Mouse (Mus musculus): Measurements from ENCODE around the gene Atp5d. TPM values are rescaled to one million over a fixed set of nuclear protein-coding genes. Genes with fewer than 3 reads are reported as not detected.

The Atp5d gene
- 484 and 504 TPM in 2 replicates for polyA plus RNA-seq (2016; fragmentation: Nextera tagmentation; extraction: Ambion mirVana)

- peaks cover 70% of the 10 kb centered on the region for H3K4me1 ChIP-seq (replicated peaks)
- H3K27ac ChIP-seq, result peak within 1 kb of the TSS; percentile 93
- peak within 1 kb of the TSS; percentile 84 for H3K4me3 ChIP-seq
- under 1% methylated on average over 85 of the region's 94 CpGs for WGBS
- H3K9me3 ChIP-seq, result no peaks in the 10 kb centered on the region
- peaks cover 34% of the 10 kb centered on the region for H3K36me3 ChIP-seq
- peak; percentile 60 for DNase-seq (ENCODE audit: low spot score)
- H3K27me3 ChIP-seq (ENCODE audit: insufficient read depth, poor library complexity, severe bottlenecking), result peaks cover 60% of the 10 kb centered on the region
Observed at GRCm38 (mm10) chr10:80138553-80139438, at the start of gene Atp5d. TSS of gene Atp5d (plus strand) at chr10:80138632.

- no peak for DNase-seq (ENCODE audit: low spot score)
- Histone ChIP-seq H3K9me3 (no peaks in the 10 kb centered on the region), H3K36me3 (peaks cover 27% of the 10 kb centered on the region), H3K27me3 (ENCODE audit: insufficient read depth, poor library complexity, severe bottlenecking) (no peaks in the 10 kb centered on the region), H3K4me1 (replicated peaks) (peaks cover 8% of the 10 kb centered on the region), H3K27ac (peak overlapping the region; percentile 63; the same call in 1 of the 2 replicates), H3K4me3 (no peak overlapping the region)
- 55% methylated on average over 4 of the region's 4 CpGs for WGBS
Observed at GRCm38 (mm10) chr10:80089146-80089545, 49.3 kb upstream of the Atp5d start.

- H3K4me3 ChIP-seq, result no peak overlapping the region
- H3K27ac ChIP-seq, result peak overlapping the region; percentile 1; the same call in 1 of the 2 replicates
- WGBS, result 90% methylated on average over 6 of the region's 6 CpGs
Observed at GRCm38 (mm10) chr10:80091527-80091926, 46.9 kb upstream of the Atp5d start.

DNA sequence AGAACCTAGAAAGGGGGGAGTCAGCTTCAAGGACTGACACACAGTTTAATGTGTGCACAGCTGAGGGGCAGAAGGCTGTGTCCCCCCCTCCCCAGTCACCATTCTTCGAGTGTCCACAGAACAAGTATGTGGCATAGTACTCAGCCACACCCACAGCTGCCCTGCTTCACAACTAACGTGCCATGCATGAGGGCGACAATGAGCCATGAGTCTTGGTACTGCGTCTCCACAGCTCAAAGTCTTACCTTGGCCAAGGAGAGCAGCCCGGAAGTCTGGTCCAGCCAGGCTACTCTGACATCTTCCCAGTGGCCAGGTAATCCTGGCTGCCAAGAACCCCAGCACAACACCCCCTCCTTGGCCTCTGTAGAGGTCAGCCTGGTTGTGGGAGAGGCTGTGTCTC, 45.7 kb upstream of the Atp5d start:
- Histone ChIP-seq H3K9me3 (no peaks in the 10 kb centered on the region), H3K4me3 (no peak overlapping the region)
- 87% methylated on average over 5 of the region's 5 CpGs for WGBS

More at GRCm38 (mm10) chr10:80091527-80091926, 46.9 kb upstream of the Atp5d start:
- peaks cover 29% of the 10 kb centered on the region for H3K4me1 ChIP-seq (replicated peaks)
- H3K36me3 ChIP-seq, result peaks cover 7% of the 10 kb centered on the region; the same call in 1 of the 2 replicates
- no peaks in the 10 kb centered on the region for H3K27me3 ChIP-seq (ENCODE audit: insufficient read depth, poor library complexity, severe bottlenecking)
- DNase-seq (ENCODE audit: low spot score), result no peak
- no peaks in the 10 kb centered on the region for H3K9me3 ChIP-seq

DNA sequence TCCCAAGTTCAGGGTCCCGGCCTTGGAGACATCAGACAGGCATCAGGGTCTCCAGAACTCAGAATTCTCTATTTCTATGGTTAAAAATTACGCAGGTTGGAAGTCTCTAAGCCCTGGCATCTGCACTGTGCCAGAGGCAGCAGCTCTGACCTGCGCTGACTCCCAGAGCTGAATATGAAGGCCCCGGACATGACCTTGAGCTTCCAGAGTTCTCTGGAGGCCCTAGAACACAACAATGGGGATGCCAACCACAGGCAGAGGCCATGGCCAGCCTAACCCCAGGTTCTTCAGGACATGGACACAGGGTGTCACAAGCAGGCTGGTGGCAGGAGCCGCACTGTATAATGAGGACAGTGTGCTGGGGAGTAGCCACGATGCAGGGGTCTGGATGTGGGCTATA, 44.3 kb upstream of the Atp5d start:
- WGBS, result 93% methylated on average over 6 of the region's 6 CpGs
- Histone ChIP-seq H3K4me1 (replicated peaks) (peaks cover 47% of the 10 kb centered on the region), H3K9me3 (no peaks in the 10 kb centered on the region), H3K27ac (no peak overlapping the region), H3K4me3 (no peak overlapping the region), H3K36me3 (peaks cover 7% of the 10 kb centered on the region; the same call in 1 of the 2 replicates), H3K27me3 (ENCODE audit: insufficient read depth, poor library complexity, severe bottlenecking) (no peaks in the 10 kb centered on the region)
- no peak for DNase-seq (ENCODE audit: low spot score)

More for the DNA sequence above, 45.7 kb upstream of the Atp5d start:
- no peaks in the 10 kb centered on the region for H3K27me3 ChIP-seq (ENCODE audit: insufficient read depth, poor library complexity, severe bottlenecking)
- H3K27ac ChIP-seq, result no peak overlapping the region
- H3K4me1 ChIP-seq (replicated peaks), result peaks cover 40% of the 10 kb centered on the region
- DNase-seq (ENCODE audit: low spot score), result no peak
- H3K36me3 ChIP-seq, result peaks cover 7% of the 10 kb centered on the region; the same call in 1 of the 2 replicates

DNA sequence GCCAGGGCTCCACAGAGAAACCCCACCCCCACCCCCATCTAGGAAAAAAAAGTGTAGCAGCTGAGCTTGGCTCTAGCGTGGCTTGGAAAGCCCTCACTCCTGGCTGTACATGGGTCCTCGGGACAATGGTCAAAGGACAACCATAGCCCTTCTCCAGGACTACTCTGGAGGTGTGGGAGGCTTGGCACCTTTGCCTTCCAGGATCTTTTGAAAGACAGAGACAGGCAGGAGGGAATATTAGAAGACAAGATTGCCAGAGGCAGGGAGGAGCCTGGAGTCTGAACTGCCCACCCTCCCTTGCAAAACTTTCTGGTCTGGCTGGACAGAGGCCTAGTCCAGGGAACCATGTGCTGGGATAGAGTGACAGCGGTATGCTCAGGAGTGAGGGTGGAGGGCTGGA, 43.7 kb upstream of the Atp5d start:
- no peak for DNase-seq (ENCODE audit: low spot score)
- Histone ChIP-seq H3K36me3 (0 out of 2 replicates have a peak, but pooled peaks cover 7% of the 10 kb centered on the region), H3K27ac (peak overlapping the region; percentile 29; the same call in 1 of the 2 replicates), H3K9me3 (no peaks in the 10 kb centered on the region), H3K4me3 (no peak overlapping the region), H3K27me3 (ENCODE audit: insufficient read depth, poor library complexity, severe bottlenecking) (no peaks in the 10 kb centered on the region), H3K4me1 (replicated peaks) (peaks cover 48% of the 10 kb centered on the region)
- 86% methylated on average over 3 of the region's 3 CpGs for WGBS

DNA sequence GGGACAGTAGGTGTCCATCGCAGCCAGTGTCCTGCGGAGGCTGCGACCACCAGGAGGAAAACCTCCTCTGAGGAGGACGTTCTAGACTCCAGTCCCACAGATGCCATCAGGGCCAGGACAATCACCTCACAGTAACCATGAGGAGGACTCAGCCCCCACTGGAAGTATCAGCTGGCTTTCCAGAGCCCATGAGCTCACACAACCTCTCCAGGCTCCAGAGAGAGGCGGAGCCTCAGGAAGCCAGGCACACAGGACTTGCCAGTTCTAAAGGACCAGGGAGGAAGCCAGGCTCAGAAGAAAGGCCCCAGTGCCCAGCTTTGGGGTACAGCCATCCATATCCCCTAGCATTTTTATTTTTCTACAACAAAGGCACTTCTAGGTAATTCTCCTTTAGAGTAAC, 42.9 kb upstream of the Atp5d start:
- H3K36me3 ChIP-seq, result 0 out of 2 replicates have a peak, but pooled peaks cover 2% of the 10 kb centered on the region
- no peak for DNase-seq (ENCODE audit: low spot score)
- WGBS, result 87% methylated on average over 5 of the region's 5 CpGs
- H3K9me3 ChIP-seq, result no peaks in the 10 kb centered on the region
- H3K27me3 ChIP-seq (ENCODE audit: insufficient read depth, poor library complexity, severe bottlenecking), result no peaks in the 10 kb centered on the region
- no peak overlapping the region for H3K27ac ChIP-seq
- no peak overlapping the region for H3K4me3 ChIP-seq
- H3K4me1 ChIP-seq (replicated peaks), result peaks cover 56% of the 10 kb centered on the region

DNA sequence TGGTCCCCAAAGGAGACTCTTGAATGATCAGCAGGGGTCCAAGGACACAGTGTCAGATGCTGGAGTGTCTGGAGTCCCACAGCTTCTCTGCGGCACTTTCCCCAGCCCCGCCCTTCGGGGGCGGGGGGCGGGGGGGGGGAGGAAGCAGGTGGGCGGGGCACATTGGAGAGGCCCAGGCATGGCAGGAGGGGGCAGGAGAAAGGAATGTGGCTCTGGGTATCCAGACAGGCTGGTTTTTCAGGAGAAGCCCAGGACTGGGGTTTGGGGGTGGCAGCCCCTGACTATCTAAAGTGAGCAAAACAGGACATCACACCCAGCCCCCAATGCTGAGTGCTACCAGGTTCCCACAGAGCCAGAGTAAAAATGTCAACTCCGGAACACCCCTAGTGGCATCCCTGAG, 41.2 kb upstream of the Atp5d start:
- Histone ChIP-seq H3K9me3 (no peaks in the 10 kb centered on the region), H3K4me3 (peak overlapping the region; percentile 2; the same call in 1 of the 2 replicates), H3K4me1 (replicated peaks) (peaks cover 72% of the 10 kb centered on the region), H3K36me3 (no peaks in the 10 kb centered on the region), H3K27me3 (ENCODE audit: insufficient read depth, poor library complexity, severe bottlenecking) (no peaks in the 10 kb centered on the region), H3K27ac (peak overlapping the region; percentile 13; the same call in 1 of the 2 replicates)
- 19% methylated on average over 7 of the region's 7 CpGs for WGBS
- DNase-seq (ENCODE audit: low spot score), result peak; percentile 26

DNA sequence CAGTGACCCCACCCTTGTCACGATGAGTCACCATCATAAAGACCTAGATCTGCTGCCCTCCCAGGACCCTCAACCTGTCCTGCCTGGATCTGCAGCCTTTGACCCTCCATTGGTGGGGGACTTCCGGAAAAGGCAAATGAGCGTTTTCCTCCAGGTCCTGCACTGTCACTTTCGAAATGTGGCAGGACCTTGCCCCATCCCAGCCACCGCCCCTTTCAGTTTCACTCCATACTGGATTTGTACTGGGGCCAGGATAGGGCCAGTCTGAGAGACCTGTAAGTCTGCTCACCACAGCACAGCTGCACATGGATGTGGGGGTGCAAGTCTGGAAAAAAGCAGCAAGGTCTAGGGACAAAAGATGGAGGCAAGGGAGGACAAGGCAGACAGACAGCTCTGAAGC, 39.8 kb upstream of the Atp5d start:
- Histone ChIP-seq H3K36me3 (no peaks in the 10 kb centered on the region), H3K4me1 (replicated peaks) (peaks cover 78% of the 10 kb centered on the region), H3K4me3 (no peak overlapping the region), H3K9me3 (no peaks in the 10 kb centered on the region), H3K27me3 (ENCODE audit: insufficient read depth, poor library complexity, severe bottlenecking) (no peaks in the 10 kb centered on the region), H3K27ac (no peak overlapping the region)
- DNase-seq (ENCODE audit: low spot score), result no peak
- WGBS, result 81% methylated on average over 5 of the region's 5 CpGs

- Histone ChIP-seq H3K9me3 (no peaks in the 10 kb centered on the region), H3K27ac (peak overlapping the region; percentile 93; the same call in 1 of the 2 replicates), H3K4me1 (replicated peaks) (peaks cover 61% of the 10 kb centered on the region), H3K36me3 (no peaks in the 10 kb centered on the region), H3K4me3 (peak overlapping the region; percentile 81; the same call in 1 of the 2 replicates), H3K27me3 (ENCODE audit: insufficient read depth, poor library complexity, severe bottlenecking) (no peaks in the 10 kb centered on the region)
- no peak for DNase-seq (ENCODE audit: low spot score)
- WGBS, result 64% methylated on average over 11 of the region's 11 CpGs
Observed at GRCm38 (mm10) chr10:80100982-80101381, 37.5 kb upstream of the Atp5d start.

- H3K9me3 ChIP-seq, result no peaks in the 10 kb centered on the region
- WGBS, result under 1% methylated on average over 59 of the region's 59 CpGs
- peak overlapping the region; percentile 93 for H3K27ac ChIP-seq
- no peaks in the 10 kb centered on the region for H3K36me3 ChIP-seq
- H3K4me3 ChIP-seq, result peak overlapping the region; percentile 81
- peak; percentile 89 for DNase-seq (ENCODE audit: low spot score)
- H3K27me3 ChIP-seq (ENCODE audit: insufficient read depth, poor library complexity, severe bottlenecking), result no peaks in the 10 kb centered on the region
- peaks cover 48% of the 10 kb centered on the region for H3K4me1 ChIP-seq (replicated peaks)
Observed at GRCm38 (mm10) chr10:80102216-80102915, 36.1 kb upstream of the Atp5d start.

GRCm38 (mm10) chr10:80103032-80103431, 35.4 kb upstream of the Atp5d start:
- Histone ChIP-seq H3K4me3 (no peak overlapping the region; the same call in 1 of the 2 replicates), H3K27ac (peak overlapping the region; percentile 93), H3K9me3 (no peaks in the 10 kb centered on the region), H3K4me1 (replicated peaks) (peaks cover 42% of the 10 kb centered on the region), H3K36me3 (no peaks in the 10 kb centered on the region), H3K27me3 (ENCODE audit: insufficient read depth, poor library complexity, severe bottlenecking) (no peaks in the 10 kb centered on the region)
- WGBS, result 82% methylated on average over 2 of the region's 2 CpGs
- DNase-seq (ENCODE audit: low spot score), result no peak
